Mouse (Mus musculus): ENCODE results near the gene Sh2b2. TPM values are rescaled to one million over a fixed set of nuclear protein-coding genes. Genes with fewer than 3 reads are reported as not detected.

Gene Sh2b2
- total and polyA plus RNA-seq, 2 experiments from 2014 or later, result 20.9 to 58.0 TPM

DNA sequence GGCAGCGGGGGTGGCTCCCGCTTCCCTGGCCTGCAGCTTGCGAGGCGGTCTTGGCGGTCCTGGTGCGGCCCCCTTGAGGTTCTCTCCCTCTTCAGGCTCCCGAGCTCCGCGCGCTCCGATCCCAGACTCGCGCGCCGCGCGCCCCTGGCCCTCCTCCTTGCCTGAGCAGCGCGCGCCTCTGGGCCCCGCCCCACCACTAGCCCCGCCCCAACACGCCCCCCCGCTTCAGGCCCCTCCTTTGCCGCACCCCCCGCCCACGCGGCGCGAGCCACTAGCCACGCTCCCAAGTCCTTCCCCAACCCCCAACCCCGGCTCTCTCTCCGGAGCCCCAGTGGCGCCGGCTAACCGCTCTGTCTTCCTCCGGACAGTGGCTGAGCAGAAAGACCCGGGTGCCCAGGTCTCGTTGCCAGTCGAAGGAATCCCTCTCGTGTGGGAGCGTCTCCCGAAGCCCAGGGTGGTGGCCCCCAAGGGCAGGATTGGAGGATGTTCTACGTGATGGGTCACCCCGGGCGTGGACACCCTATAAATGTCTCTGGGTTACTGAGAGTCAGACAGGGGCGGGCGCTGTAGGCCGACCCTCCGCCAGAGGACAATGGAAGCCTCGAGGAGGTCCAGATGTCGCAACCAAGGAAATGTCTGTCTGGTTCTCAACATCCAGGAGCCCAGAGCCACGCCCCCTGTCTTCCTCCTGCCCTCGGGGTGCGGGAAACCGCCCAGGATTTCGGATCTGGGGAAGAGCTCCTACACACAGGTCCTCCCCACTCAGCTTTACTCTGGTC lies 1.4 kb downstream of the Sh2b2 start:
- DNase-seq (ENCODE audit: low spot score), result peak; percentile 91
- Histone ChIP-seq H3K27ac (ENCODE audit: low read depth, low read length) (peak overlapping the region; percentile 89), H3K36me3 (ENCODE audit: insufficient read depth, low read length) (no peaks in the 10 kb centered on the region), H3K4me1 (ENCODE audit: insufficient read depth, low read length) (peaks cover 3% of the 10 kb centered on the region; the same call in 1 of the 2 replicates), H3K4me3 (ENCODE audit: low read depth, low read length) (peak overlapping the region; percentile 84), H3K4me2 (ENCODE audit: low read depth, low read length, poor library complexity, severe bottlenecking) (peak overlapping the region; percentile 81), H3K9ac (replicated peaks; ENCODE audit: low read length, poor library complexity, severe bottlenecking) (peak overlapping the region; percentile 93), H3K9me3 (ENCODE audit: low read length) (no peaks in the 10 kb centered on the region), H3K27me3 (ENCODE audit: insufficient read depth, low read length) (no peaks in the 10 kb centered on the region)
- TF ChIP-seq CTCF (IDR thresholded peaks at IDR 0.05), result no peak
- under 1% methylated on average over 49 of the region's 57 CpGs for WGBS
- ATAC-seq (ENCODE audit: low FRiP score), result peak; percentile 82

DNA sequence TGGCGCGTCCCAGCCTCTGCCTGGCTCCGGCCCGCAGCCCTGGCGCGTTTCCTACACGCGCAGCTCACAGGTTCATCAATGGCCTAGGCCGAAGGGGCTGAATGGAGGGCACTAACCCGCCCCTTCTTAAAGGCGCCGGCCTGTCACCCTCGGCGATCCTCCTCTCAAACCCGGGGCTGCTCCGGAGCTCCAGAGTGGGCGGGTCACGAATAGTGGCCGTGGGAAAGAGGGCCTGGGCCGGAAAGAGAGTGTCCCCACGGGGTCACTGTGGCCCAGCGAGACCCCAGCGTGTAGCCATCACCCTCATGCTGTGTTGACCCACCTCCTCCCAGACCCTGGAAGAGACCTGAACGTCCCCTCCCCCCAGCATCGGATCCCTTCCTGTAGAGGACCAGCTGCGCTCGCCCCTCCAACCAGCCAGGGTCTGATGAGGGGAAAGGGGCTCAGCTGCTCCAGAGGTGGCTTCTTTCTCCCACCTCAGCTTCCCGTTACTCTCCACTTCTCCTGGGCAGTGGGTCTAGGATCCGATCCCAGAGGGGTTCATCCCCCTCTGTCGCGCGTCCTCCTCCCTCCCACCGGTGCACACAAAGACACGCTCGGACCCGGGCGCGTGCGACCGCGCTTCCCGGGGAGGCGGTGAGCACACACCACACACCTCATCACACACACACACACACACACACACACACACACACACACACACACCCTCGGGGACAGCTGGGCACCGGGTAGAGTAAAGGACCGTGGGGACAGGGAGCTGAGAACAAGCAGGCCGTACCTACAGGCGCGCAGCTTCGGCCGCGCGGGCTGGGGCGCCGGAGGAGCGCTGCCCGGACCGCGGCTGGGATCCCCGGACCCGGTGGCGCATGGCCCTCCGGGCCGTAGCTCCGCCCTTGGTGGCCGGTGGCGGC lies 2.2 kb downstream of the Sh2b2 start:
- no peaks in the 10 kb centered on the region for H3K9me3 ChIP-seq (ENCODE audit: low read length)
- peaks cover 3% of the 10 kb centered on the region; the same call in 1 of the 2 replicates for H3K4me1 ChIP-seq (ENCODE audit: insufficient read depth, low read length)
- peak overlapping the region; percentile 84 for H3K4me3 ChIP-seq (ENCODE audit: low read depth, low read length)
- DNase-seq (ENCODE audit: low spot score) (peak; percentile 43), ATAC-seq (ENCODE audit: low FRiP score) (peak; percentile 47)
- no peaks in the 10 kb centered on the region for H3K36me3 ChIP-seq (ENCODE audit: insufficient read depth, low read length)
- H3K4me2 ChIP-seq (ENCODE audit: low read depth, low read length, poor library complexity, severe bottlenecking), result peak overlapping the region; percentile 81
- peak overlapping the region; percentile 93 for H3K9ac ChIP-seq (replicated peaks; ENCODE audit: low read length, poor library complexity, severe bottlenecking)
- no peaks in the 10 kb centered on the region for H3K27me3 ChIP-seq (ENCODE audit: insufficient read depth, low read length)
- under 1% methylated on average over 52 of the region's 67 CpGs for WGBS
- no peak for TF ChIP-seq CTCF (IDR thresholded peaks at IDR 0.05)
- H3K27ac ChIP-seq (ENCODE audit: low read depth, low read length), result peak overlapping the region; percentile 89

DNA sequence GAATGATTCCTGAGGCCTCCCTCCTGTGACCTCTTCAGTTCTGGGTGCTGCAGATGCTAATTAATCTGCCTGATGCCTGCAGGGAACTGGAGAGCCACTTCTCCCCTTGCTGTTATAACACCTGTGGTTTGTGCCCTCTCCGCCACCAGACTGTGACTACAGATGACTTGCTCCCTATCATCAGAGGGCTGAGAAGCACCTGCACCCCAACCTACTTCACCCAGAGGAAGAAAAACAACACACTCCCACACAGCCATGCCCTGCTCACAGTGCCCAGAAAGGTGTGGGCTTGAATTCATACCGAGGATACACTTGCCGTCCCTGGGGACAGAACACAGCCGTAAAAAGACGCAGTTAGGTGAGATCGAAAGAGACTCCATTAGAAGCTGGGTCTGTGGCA lies 5.2 kb downstream of the Sh2b2 start:
- no peak for TF ChIP-seq CTCF (IDR thresholded peaks at IDR 0.05)

DNA sequence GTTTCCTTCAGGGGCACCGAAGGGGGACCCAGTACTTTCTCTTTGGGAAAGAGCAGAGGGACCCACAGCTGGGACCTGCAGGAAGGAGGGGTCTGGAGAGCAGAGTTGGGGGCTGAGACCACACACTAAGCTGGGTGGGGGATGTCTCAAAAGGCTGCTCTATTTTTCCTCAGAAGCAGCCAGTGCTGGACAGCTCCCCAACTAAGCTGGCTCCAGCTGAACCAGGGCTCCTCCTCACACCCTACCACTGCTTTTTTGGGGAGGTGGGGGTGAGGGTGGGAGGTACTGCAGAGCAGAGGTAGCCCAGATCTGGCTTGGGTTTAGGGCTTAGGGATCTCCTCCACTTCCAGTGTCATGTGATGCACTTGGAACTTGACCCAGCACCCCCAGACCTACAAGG lies 6.0 kb downstream of the Sh2b2 start:
- WGBS, result 85% methylated on average over 1 of the region's 1 CpGs
- TF ChIP-seq CTCF (IDR thresholded peaks at IDR 0.05), result no peak
- Histone ChIP-seq H3K4me1 (ENCODE audit: insufficient read depth, low read length) (peaks cover 7% of the 10 kb centered on the region; the same call in 1 of the 2 replicates), H3K9me3 (ENCODE audit: low read length) (no peaks in the 10 kb centered on the region), H3K27ac (ENCODE audit: low read depth, low read length) (no peak overlapping the region), H3K4me3 (ENCODE audit: low read depth, low read length) (no peak overlapping the region), H3K4me2 (ENCODE audit: low read depth, low read length, poor library complexity, severe bottlenecking) (no peak overlapping the region), H3K9ac (replicated peaks; ENCODE audit: low read length, poor library complexity, severe bottlenecking) (no peak overlapping the region), H3K36me3 (ENCODE audit: insufficient read depth, low read length) (no peaks in the 10 kb centered on the region), H3K27me3 (ENCODE audit: insufficient read depth, low read length) (no peaks in the 10 kb centered on the region)
- DNase-seq (ENCODE audit: low spot score) (no peak), ATAC-seq (ENCODE audit: low FRiP score) (no peak)

More for the DNA sequence above, 5.2 kb downstream of the Sh2b2 start:
- Histone ChIP-seq H3K4me2 (ENCODE audit: low read depth, low read length, poor library complexity, severe bottlenecking) (no peak overlapping the region), H3K4me1 (ENCODE audit: insufficient read depth, low read length) (peaks cover 7% of the 10 kb centered on the region; the same call in 1 of the 2 replicates), H3K36me3 (ENCODE audit: insufficient read depth, low read length) (no peaks in the 10 kb centered on the region), H3K27me3 (ENCODE audit: insufficient read depth, low read length) (no peaks in the 10 kb centered on the region), H3K9me3 (ENCODE audit: low read length) (no peaks in the 10 kb centered on the region), H3K27ac (ENCODE audit: low read depth, low read length) (no peak overlapping the region), H3K9ac (replicated peaks; ENCODE audit: low read length, poor library complexity, severe bottlenecking) (no peak overlapping the region), H3K4me3 (ENCODE audit: low read depth, low read length) (no peak overlapping the region)
- DNase-seq (ENCODE audit: low spot score) (no peak), ATAC-seq (ENCODE audit: low FRiP score) (no peak)
- 78% methylated on average over 6 of the region's 6 CpGs for WGBS

DNA sequence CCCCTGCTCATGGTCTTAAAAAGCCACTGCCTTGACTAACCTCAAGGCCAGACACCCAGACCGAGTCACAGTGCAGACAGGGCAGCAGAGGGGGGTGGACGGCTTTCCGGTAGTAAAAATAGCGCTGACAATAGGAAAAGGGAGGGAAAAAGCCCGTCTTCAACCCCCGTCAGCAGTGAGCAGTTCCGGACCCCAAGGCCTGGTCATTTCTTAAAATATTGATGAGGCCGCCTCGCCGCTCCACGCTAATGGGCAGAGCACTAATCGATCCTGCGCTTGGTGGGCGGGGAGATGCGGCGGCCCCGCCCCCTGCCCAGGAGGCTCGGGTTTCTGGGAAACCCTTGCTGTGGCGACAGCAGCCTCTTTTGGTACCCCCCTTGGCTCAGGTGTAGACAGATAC lies 8.7 kb downstream of the Sh2b2 start:
- Histone ChIP-seq H3K4me2 (ENCODE audit: low read depth, low read length, poor library complexity, severe bottlenecking) (peak overlapping the region; percentile 73), H3K9me3 (ENCODE audit: low read length) (no peaks in the 10 kb centered on the region), H3K27ac (ENCODE audit: low read depth, low read length) (0 out of 2 replicates have a peak overlapping the region, but pooled peaks have one; percentile 12), H3K27me3 (ENCODE audit: insufficient read depth, low read length) (no peaks in the 10 kb centered on the region), H3K4me3 (ENCODE audit: low read depth, low read length) (peak overlapping the region; percentile 33), H3K4me1 (ENCODE audit: insufficient read depth, low read length) (peaks cover 5% of the 10 kb centered on the region; the same call in 1 of the 2 replicates), H3K36me3 (ENCODE audit: insufficient read depth, low read length) (no peaks in the 10 kb centered on the region), H3K9ac (replicated peaks; ENCODE audit: low read length, poor library complexity, severe bottlenecking) (peak overlapping the region; percentile 63)
- no peak for TF ChIP-seq CTCF (IDR thresholded peaks at IDR 0.05)
- no peak for DNase-seq (ENCODE audit: low spot score)
- 5% methylated on average over 19 of the region's 19 CpGs for WGBS
- ATAC-seq (ENCODE audit: low FRiP score), result no peak

All from midbrain, postnatal 0 days (tissue).